Mouse (Mus musculus): ENCODE measurements around the gene Ppie.
"Not testable (repeated sequence)": the region's sequence is repeated elsewhere in the genome, so short reads cannot be mapped to it uniquely, and the experiment has no call there.

DNA sequence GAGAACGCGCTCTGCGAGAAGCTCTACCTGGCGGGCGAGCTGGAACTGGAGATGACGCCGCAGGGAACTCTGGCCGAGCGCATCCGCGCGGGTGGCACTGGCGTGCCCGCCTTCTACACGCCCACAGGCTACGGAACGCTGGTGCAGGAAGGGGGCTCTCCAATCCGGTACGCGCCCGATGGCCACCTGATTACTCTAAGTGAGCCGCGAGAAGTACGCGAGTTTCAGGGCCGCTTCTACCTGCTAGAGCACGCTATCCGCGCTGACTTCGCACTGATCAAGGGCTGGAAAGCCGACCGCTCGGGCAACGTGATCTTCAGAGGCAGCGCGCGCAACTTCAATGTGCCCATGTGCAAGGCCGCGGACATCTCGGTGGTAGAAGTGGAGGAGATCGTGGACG, 23.1 kb downstream of the Ppie start:
- TF ChIP-seq CTCF (IDR thresholded peaks at IDR 0.05; ENCODE audit: extremely low read depth, insufficient read length, insufficient replicate concordance, low read depth, low read length); POLR2A (IDR thresholded peaks at IDR 0.05; ENCODE audit: low read depth, low read length): not testable (repeated sequence)

All from small intestine, adult 2 months (tissue).